Mouse (Mus musculus): Measurements from ENCODE around the gene Lgals12. TPM values are rescaled to one million over a fixed set of nuclear protein-coding genes. Genes with fewer than 3 reads are reported as not detected.

The Lgals12 gene
- polyA plus RNA-seq, 1 experiment from 2014 or later: 2.2 TPM

DNA sequence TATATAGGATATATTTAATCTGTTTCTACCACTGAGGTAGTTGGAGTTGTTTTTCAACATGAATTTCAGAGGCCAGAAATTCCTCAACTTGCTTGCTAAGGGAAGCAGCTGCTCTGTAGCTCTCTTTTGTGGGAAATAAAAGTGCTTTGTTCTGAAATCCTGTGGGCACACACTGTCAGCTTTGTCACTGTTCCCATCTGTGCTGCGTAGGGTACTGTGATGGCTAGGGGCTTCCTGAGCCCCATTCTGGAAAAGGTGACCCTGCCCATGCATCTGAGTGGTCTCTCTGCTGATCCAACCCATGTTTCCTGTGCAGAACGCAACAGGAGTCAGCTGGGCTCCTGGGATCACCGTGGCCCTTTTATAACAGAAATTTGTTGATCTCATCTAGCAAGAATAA, 40.2 kb downstream of the Lgals12 start:
- 73% methylated on average over 3 of the region's 3 CpGs for WGBS
- Histone ChIP-seq H3K9me3 (ENCODE audit: control insufficient read depth, low read length) (no peaks in the 10 kb centered on the region), H3K4me1 (replicated peaks; ENCODE audit: control insufficient read depth, insufficient read depth, low read length) (no peaks in the 10 kb centered on the region), H3K27ac (ENCODE audit: low read length) (no peak overlapping the region), H3K4me3 (ENCODE audit: low read length) (no peak overlapping the region), H3K9ac (ENCODE audit: low read length) (no peak overlapping the region), H3K27me3 (ENCODE audit: control insufficient read depth, insufficient read depth, low read depth, low read length) (no peaks in the 10 kb centered on the region), H3K36me3 (ENCODE audit: control insufficient read depth, insufficient read depth, low read length) (no peaks in the 10 kb centered on the region), H3K4me2 (ENCODE audit: low read depth, low read length) (no peak overlapping the region)
- no peak for ATAC-seq (ENCODE audit: low read depth)

- Histone ChIP-seq H3K27me3 (ENCODE audit: control insufficient read depth, insufficient read depth, low read depth, low read length) (no peaks in the 10 kb centered on the region), H3K27ac (ENCODE audit: low read length) (no peak overlapping the region), H3K36me3 (ENCODE audit: control insufficient read depth, insufficient read depth, low read length) (no peaks in the 10 kb centered on the region), H3K4me2 (ENCODE audit: low read depth, low read length) (no peak overlapping the region), H3K9ac (ENCODE audit: low read length) (no peak overlapping the region), H3K9me3 (ENCODE audit: control insufficient read depth, low read length) (no peaks in the 10 kb centered on the region), H3K4me3 (ENCODE audit: low read length) (no peak overlapping the region), H3K4me1 (replicated peaks; ENCODE audit: control insufficient read depth, insufficient read depth, low read length) (no peaks in the 10 kb centered on the region)
- 82% methylated on average over 1 of the region's 1 CpGs for WGBS
- ATAC-seq (ENCODE audit: low read depth): no peak
These were observed 42.5 kb downstream of the Lgals12 start for GRCm38 (mm10) chr19:7564457-7564856.

DNA sequence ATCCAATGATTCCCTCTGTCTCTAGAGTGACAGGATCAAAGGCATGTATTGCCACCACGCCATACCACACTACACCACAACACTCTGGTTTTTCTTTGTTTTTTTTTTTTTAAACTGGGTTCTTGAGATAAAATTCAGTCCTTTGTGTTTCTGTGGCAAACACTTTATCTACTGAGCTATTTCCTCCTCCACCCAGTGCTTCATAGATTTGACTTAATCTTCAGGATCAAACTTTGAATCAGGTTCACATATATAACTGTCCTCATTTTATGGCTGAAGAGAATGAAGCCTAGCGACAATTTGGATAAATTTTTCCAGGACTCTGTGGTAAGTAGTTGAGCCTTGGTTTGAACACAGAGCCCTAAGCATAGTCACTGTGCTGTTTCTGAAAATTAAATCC, 43.3 kb downstream of the Lgals12 start:
- Histone ChIP-seq H3K27ac (ENCODE audit: low read length) (no peak overlapping the region), H3K9ac (ENCODE audit: low read length) (no peak overlapping the region), H3K27me3 (ENCODE audit: control insufficient read depth, insufficient read depth, low read depth, low read length) (no peaks in the 10 kb centered on the region), H3K9me3 (ENCODE audit: control insufficient read depth, low read length) (no peaks in the 10 kb centered on the region), H3K4me3 (ENCODE audit: low read length) (no peak overlapping the region), H3K4me2 (ENCODE audit: low read depth, low read length) (no peak overlapping the region), H3K4me1 (replicated peaks; ENCODE audit: control insufficient read depth, insufficient read depth, low read length) (no peaks in the 10 kb centered on the region), H3K36me3 (ENCODE audit: control insufficient read depth, insufficient read depth, low read length) (no peaks in the 10 kb centered on the region)
- WGBS: 83% methylated on average over 2 of the region's 2 CpGs
- ATAC-seq (ENCODE audit: low read depth): no peak

GRCm38 (mm10) chr19:7562601-7563129, 44.3 kb downstream of the Lgals12 start:
- 66% methylated on average over 10 of the region's 10 CpGs for WGBS
- Histone ChIP-seq H3K36me3 (ENCODE audit: control insufficient read depth, insufficient read depth, low read length) (no peaks in the 10 kb centered on the region), H3K4me1 (replicated peaks; ENCODE audit: control insufficient read depth, insufficient read depth, low read length) (peaks cover 2% of the 10 kb centered on the region; the same call in 1 of the 2 replicates), H3K9me3 (ENCODE audit: control insufficient read depth, low read length) (no peaks in the 10 kb centered on the region), H3K27ac (ENCODE audit: low read length) (no peak overlapping the region), H3K4me2 (ENCODE audit: low read depth, low read length) (no peak overlapping the region), H3K27me3 (ENCODE audit: control insufficient read depth, insufficient read depth, low read depth, low read length) (no peaks in the 10 kb centered on the region), H3K4me3 (ENCODE audit: low read length) (no peak overlapping the region), H3K9ac (ENCODE audit: low read length) (no peak overlapping the region)
- ATAC-seq (ENCODE audit: low read depth): no peak

DNA sequence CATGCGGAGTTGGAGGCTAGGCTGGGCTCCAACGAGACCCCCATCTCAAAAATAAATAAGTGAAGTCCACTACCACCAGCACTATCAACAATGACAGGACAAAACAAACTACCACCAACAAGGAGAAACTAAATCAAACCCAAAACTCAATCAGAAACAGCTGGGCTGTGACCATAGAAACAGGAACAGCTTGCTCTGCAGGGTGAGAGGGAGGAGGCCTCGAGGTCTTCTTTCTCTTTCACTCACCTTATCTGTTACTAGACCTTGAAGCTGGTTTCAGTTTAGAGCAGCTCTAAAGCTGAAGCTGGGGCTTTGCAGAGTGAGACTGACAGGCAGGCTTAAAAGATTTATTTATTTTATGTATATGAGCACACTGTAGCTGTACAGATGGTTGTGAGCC, 45.5 kb downstream of the Lgals12 start:
- Histone ChIP-seq H3K27ac (ENCODE audit: low read length) (no peak overlapping the region), H3K36me3 (ENCODE audit: control insufficient read depth, insufficient read depth, low read length) (no peaks in the 10 kb centered on the region), H3K9me3 (ENCODE audit: control insufficient read depth, low read length) (no peaks in the 10 kb centered on the region), H3K4me2 (ENCODE audit: low read depth, low read length) (no peak overlapping the region), H3K9ac (ENCODE audit: low read length) (no peak overlapping the region), H3K4me3 (ENCODE audit: low read length) (no peak overlapping the region), H3K27me3 (ENCODE audit: control insufficient read depth, insufficient read depth, low read depth, low read length) (no peaks in the 10 kb centered on the region), H3K4me1 (replicated peaks; ENCODE audit: control insufficient read depth, insufficient read depth, low read length) (peaks cover 2% of the 10 kb centered on the region; the same call in 1 of the 2 replicates)
- ATAC-seq (ENCODE audit: low read depth): no peak
- 42% methylated on average over 3 of the region's 3 CpGs for WGBS

DNA sequence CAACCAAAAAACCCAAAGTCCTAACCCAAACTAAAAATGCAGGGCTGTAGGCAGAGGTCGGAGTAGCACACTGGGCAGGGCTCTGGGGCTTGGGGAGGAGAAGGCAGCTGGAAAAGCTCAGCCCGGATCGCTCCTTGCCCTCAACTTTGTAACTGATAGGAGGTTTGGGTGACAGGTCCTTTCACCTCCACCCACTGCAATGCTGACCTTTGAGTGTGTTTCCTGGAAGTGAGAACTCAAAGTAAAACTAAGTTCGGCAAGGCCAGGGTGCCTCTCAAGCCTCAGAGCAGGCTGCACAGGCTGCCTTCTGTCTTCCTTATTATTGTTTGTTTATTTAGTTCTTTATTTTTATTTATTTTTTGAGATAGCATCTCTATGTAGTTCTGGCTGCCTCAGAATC, 47.0 kb downstream of the Lgals12 start:
- no peak overlapping the region for H3K27ac ChIP-seq (ENCODE audit: low read length)
- no peak overlapping the region for H3K9ac ChIP-seq (ENCODE audit: low read length)
- no peak overlapping the region for H3K4me3 ChIP-seq (ENCODE audit: low read length)
- H3K27me3 ChIP-seq (ENCODE audit: control insufficient read depth, insufficient read depth, low read depth, low read length): no peaks in the 10 kb centered on the region
- H3K4me2 ChIP-seq (ENCODE audit: low read depth, low read length): no peak overlapping the region
- WGBS: 35% methylated on average over 4 of the region's 4 CpGs
- H3K9me3 ChIP-seq (ENCODE audit: control insufficient read depth, low read length): no peaks in the 10 kb centered on the region
- ATAC-seq (ENCODE audit: low read depth): no peak
- H3K36me3 ChIP-seq (ENCODE audit: control insufficient read depth, insufficient read depth, low read length): no peaks in the 10 kb centered on the region
- peaks cover 2% of the 10 kb centered on the region; the same call in 1 of the 2 replicates for H3K4me1 ChIP-seq (replicated peaks; ENCODE audit: control insufficient read depth, insufficient read depth, low read length)

GRCm38 (mm10) chr19:7558675-7559074, 48.3 kb downstream of the Lgals12 start:
- Histone ChIP-seq H3K27ac (ENCODE audit: low read length) (no peak overlapping the region), H3K27me3 (ENCODE audit: control insufficient read depth, insufficient read depth, low read depth, low read length) (no peaks in the 10 kb centered on the region), H3K4me2 (ENCODE audit: low read depth, low read length) (peak overlapping the region; percentile 67), H3K9ac (ENCODE audit: low read length) (peak overlapping the region; percentile 21; the same call in 1 of the 2 replicates), H3K9me3 (ENCODE audit: control insufficient read depth, low read length) (no peaks in the 10 kb centered on the region), H3K4me1 (replicated peaks; ENCODE audit: control insufficient read depth, insufficient read depth, low read length) (peaks cover 2% of the 10 kb centered on the region; the same call in 1 of the 2 replicates), H3K4me3 (ENCODE audit: low read length) (peak overlapping the region; percentile 56), H3K36me3 (ENCODE audit: control insufficient read depth, insufficient read depth, low read length) (no peaks in the 10 kb centered on the region)
- ATAC-seq (ENCODE audit: low read depth): no peak
- 64% methylated on average over 4 of the region's 4 CpGs for WGBS

DNA sequence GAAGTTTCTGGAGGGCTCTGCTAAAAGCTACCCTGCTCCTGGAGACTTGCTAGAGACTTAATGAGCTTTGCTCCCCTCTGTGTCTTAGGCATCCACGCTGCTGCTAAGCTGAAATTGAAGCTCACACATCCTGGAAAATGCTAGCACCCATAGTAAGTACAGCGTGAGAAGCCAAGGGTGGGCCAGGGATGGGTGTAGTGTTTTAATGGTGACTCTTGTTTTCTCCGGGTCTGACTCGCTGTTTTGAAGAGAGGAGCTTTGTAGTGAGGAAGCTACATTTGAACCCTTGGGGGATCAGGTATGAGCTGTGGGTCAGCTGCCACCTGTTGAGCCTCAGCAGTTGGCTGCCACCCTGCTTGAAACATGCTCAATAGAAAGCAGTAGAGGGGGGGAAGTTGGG, 49.1 kb downstream of the Lgals12 start:
- peak; percentile 35 for ATAC-seq (ENCODE audit: low read depth)
- no peaks in the 10 kb centered on the region for H3K9me3 ChIP-seq (ENCODE audit: control insufficient read depth, low read length)
- peaks cover 2% of the 10 kb centered on the region; the same call in 1 of the 2 replicates for H3K4me1 ChIP-seq (replicated peaks; ENCODE audit: control insufficient read depth, insufficient read depth, low read length)
- peak overlapping the region; percentile 67 for H3K4me2 ChIP-seq (ENCODE audit: low read depth, low read length)
- H3K9ac ChIP-seq (ENCODE audit: low read length): peak overlapping the region; percentile 68
- no peaks in the 10 kb centered on the region for H3K36me3 ChIP-seq (ENCODE audit: control insufficient read depth, insufficient read depth, low read length)
- H3K27ac ChIP-seq (ENCODE audit: low read length): peak overlapping the region; percentile 19; the same call in 1 of the 2 replicates
- peak overlapping the region; percentile 56 for H3K4me3 ChIP-seq (ENCODE audit: low read length)
- no peaks in the 10 kb centered on the region for H3K27me3 ChIP-seq (ENCODE audit: control insufficient read depth, insufficient read depth, low read depth, low read length)
- 4% methylated on average over 4 of the region's 4 CpGs for WGBS

DNA sequence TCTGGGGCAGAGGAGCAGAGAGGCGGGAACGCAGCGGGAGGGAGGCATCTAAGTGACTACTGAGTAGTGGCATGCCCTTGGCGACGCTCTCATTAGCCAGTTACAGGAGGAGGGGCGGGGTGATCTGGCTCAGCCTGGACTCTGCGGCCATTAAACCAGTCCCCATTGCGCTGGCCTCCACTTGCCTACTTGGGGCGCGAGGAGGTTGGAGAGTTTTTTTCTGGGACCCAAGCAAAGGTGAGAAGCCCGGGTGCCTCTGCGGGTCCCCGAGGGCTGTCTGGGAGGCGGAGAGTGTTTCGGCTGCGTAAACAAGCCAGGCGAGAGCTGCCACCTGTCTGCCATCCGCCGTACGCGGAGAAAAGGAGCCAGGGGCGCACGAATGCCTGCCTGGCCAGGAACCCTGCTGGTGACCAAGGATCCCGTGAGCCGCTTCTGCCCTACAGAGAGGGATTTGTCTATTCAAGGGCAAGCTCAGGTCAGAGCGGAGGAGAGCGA, 49.6 kb downstream of the Lgals12 start, which contains the start of gene Pla2g16:
TSS of gene Pla2g16 (plus strand) at position 132 of the 495 bp plus-strand sequence.
- Histone ChIP-seq H3K36me3 (ENCODE audit: control insufficient read depth, insufficient read depth, low read length) (no peaks in the 10 kb centered on the region), H3K4me3 (ENCODE audit: low read length) (peak within 1 kb of the TSS; percentile 56), H3K4me2 (ENCODE audit: low read depth, low read length) (peak within 1 kb of the TSS; percentile 67), H3K27ac (ENCODE audit: low read length) (peak within 1 kb of the TSS; percentile 19; the same call in 1 of the 2 replicates), H3K27me3 (ENCODE audit: control insufficient read depth, insufficient read depth, low read depth, low read length) (no peaks in the 10 kb centered on the region), H3K9me3 (ENCODE audit: control insufficient read depth, low read length) (no peaks in the 10 kb centered on the region), H3K4me1 (replicated peaks; ENCODE audit: control insufficient read depth, insufficient read depth, low read length) (peaks cover 6% of the 10 kb centered on the region; the same call in 1 of the 2 replicates), H3K9ac (ENCODE audit: low read length) (peak within 1 kb of the TSS; percentile 68)
- peak; percentile 93 for ATAC-seq (ENCODE audit: low read depth)
- 2% methylated on average over 25 of the region's 27 CpGs for WGBS

Data from lung, embryonic 16.5 days (tissue).